Mouse (Mus musculus) gastrocnemius, postnatal 14 days (tissue): ENCODE measurements around the gene Slc25a51. TPM values are rescaled to one million over a fixed set of nuclear protein-coding genes. Genes with fewer than 3 reads are reported as not detected.

Source experiments
- DNase-seq: peaks from one replicate; pipeline ENCODE4 v3.0.0; 2021; ENCODE audit warnings: mixed read lengths
- intact Hi-C: fragments of 180-260 bp; cut with DNase I; formaldehyde crosslinking; loops from one replicate; pipeline ENCODE4 v1.15.1; 2025; ENCODE audit warnings: low total_unique reads
- total RNA-seq, 2 experiments: library from RNA; stranded (reverse); gene quantifications; 2 replicates each; pipeline ENCODE4 v1.2.3; 2021

Gene Slc25a51
- total RNA-seq, 2 experiments from 2014 or later, result 63.3 to 65.6 TPM

DNA sequence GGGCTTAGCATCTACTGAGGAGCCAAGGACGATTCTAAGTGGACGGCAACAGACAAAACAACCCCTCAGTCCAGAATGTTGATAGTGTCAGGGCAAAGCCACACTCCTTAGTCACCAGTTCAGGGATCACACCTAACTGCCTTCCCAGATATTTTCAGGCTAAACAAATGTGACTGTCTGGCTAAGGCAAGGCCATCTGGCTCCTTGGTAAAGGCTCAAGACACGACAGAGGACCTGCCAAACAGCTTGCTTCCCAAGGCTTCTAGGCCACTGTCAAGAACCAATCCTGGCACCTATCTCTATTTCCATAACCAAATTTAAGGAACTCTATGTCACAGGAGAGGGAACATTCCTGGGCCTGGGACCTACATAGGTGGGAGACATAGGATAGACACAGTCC is 22.8 kb upstream of the Slc25a51 start:
- no peak for DNase-seq
- intact Hi-C loops, result no loop called here

DNA sequence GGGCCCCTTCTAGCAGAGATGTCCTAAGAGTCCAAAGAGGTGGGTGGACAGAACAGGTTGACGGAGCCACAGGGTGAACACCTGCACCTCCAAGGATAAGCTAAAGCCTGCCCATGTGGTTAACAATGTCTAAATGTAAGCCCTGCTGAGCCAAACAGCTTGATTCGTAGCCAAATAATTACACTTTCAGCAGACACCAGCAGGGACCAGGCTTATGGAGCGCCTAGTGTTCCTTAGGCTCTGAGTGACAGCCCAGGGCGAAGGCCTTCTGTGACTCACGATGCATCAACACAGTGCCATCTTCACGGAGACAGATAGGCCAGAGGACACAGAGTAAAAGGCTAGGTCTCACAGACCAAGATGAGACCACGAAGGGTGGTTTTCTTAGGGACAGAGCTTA is 20.9 kb upstream of the Slc25a51 start:
- intact Hi-C loops, result no loop called here
- DNase-seq, result no peak

DNA sequence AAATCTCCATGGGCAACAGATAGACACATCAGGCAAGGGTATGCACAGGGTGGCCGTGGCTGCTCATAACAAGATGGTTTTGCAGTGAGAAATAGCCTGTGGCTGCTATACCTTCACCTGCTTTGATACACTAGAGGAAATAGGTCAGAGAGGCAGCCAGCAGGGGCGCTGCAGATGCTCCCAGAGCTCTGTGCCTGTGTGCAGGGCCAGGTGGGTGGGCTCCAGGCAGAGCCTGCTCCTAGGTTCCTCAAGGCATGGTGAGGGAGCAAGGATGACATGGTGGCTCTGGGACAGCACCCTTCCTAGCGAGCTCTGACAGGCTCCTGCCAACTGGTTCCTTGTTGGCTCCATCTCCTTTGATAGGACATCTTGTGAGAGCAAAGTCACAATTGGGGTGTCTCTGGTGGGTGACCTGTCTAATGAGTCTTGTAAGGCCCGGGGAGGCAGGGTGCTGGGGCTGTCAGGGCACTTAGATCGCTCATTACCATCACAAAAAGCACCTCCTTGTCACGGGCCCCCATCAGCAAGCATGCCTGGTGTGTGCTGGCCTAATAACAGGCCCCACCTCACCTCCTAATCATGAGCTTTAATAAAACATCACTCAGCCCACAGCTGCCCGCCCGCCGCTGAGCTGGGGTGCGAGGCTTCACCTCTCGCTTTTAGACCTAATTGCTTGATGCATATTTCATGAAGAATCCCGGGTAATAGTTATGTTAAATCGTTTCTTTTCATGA is 18.3 kb upstream of the Slc25a51 start:
- no peak for DNase-seq
- intact Hi-C loops, result no loop called here

DNA sequence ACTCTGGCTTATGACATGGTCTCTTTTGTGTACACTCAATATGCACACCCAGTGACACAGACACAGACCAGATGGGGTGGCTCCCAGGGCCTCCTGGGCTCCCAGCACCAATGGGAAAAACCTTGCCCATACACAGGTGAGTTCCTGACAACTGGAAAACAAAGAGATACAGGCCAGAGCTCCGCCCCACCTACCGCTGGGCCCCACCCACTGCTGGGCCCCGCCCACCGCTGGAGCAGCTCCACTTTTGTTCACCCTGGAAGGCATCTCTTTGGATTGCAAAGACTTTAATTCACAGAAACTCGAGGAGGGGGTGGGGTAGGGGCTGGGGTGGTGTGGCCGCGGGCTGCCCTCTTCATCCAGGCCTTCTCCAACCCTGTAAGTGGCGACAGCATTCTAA is 14.8 kb upstream of the Slc25a51 start:
- intact Hi-C loops, result loop anchor here (5.0 kb wide), 1 partner anchor 344 kb away; no protein-coding TSS in a partner anchor
- no peak for DNase-seq

DNA sequence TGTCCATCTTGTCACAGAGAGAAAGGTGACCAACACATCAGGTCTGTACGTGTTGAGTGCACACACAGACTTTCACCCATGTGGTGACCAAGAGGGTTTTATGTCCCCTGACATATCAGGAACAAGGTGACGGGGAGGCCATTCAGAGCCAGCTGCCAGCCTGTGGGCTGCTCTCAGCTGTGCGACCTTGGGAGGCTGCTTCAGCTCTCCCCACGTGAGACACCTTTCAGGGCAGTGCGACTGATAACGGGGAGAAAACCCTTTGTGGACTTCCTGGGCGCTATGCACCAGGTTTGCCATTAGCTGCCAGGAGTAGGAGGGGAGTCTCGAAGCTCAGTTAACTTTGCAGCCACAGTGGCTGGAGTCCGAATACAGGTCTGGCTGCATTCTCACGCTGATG is 14.1 kb upstream of the Slc25a51 start:
- intact Hi-C loops, result loop anchor here (5.0 kb wide), 1 partner anchor 345 kb away; no protein-coding TSS in a partner anchor
- no peak for DNase-seq

DNA sequence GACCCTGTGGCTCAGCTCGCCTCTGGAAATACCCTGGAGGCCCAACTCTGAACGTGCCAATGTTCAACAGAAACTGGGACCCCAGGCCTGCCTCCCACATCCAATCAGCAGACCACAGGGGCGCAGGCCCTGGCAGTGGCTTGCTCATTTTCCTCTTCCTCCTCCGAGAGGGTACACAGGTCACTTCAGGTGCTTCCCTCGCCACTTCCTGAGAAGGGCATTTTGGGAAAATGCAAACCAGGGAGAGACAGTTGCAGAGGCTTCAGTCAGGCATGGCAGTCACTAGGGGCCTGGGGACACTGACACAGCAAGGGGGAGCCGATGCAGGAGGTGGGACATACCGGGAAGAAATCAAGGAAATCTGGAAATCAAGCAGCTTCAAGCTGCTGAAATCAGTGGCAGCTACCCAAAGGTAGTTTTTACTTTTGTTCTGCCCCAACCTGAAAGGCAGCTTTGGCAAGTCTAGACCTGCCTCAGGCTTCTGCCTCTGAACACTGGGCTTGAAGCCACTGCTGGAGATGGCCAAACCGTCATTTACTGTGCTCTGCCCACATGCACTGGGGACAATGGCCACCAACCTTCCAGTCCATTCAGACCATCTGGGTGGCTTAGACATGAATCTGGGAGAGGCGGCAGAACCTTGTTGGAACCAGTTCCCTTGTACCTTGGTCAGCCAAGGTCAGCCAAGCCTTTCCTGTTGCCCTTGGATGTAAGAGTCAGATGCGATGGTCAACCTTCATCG is 13.1 kb upstream of the Slc25a51 start:
- DNase-seq, result no peak
- intact Hi-C loops, result loop anchor here (5.0 kb wide), 1 partner anchor 346 kb away; no protein-coding TSS in a partner anchor

DNA sequence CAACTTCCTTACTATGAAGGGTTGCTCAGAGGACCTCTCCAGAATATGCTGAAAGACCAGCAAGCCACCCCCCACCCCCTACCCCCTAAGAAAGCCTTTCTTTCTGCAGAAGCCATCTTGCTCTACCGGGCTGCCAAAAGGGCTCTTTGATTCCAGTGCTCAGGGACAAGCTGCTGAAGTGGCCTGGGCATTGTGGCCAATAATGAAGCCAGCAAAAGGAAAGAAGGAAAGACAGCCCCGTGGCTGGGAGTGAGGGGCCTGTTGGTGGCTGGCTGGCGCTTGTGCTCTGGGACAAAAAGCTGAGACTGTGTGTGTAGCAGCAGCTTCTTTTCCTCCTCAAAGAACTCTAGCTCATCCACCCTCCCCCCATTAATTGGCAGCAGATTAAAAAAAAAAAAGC is 12.2 kb upstream of the Slc25a51 start:
- intact Hi-C loops, result loop anchor here (5.0 kb wide), 1 partner anchor 347 kb away; no protein-coding TSS in a partner anchor
- no peak for DNase-seq

DNA sequence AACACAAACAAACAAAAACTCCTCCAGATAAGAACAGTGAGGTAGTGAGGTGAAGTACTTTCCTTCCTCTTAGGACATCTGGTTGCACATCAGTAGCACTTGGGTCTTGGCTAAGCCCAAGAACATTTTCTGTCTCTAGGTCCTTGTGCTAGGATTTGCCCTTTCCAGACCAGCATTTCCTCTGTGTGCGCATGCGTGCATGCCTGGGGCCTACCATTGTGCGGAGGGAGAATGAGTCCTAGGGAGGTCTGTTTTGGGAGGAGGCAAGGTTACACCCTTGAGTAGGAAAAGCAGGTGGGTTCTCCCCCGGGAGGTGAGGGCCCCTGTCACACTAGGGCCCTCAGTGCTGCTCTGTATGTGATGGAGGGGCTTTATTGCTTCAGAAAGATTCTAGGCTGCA is 10.5 kb upstream of the Slc25a51 start:
- DNase-seq, result no peak
- intact Hi-C loops, result loop anchor here (5.0 kb wide), 3 partner anchors 113 to 438 kb away; partner anchors contain the start of gene Shb

DNA sequence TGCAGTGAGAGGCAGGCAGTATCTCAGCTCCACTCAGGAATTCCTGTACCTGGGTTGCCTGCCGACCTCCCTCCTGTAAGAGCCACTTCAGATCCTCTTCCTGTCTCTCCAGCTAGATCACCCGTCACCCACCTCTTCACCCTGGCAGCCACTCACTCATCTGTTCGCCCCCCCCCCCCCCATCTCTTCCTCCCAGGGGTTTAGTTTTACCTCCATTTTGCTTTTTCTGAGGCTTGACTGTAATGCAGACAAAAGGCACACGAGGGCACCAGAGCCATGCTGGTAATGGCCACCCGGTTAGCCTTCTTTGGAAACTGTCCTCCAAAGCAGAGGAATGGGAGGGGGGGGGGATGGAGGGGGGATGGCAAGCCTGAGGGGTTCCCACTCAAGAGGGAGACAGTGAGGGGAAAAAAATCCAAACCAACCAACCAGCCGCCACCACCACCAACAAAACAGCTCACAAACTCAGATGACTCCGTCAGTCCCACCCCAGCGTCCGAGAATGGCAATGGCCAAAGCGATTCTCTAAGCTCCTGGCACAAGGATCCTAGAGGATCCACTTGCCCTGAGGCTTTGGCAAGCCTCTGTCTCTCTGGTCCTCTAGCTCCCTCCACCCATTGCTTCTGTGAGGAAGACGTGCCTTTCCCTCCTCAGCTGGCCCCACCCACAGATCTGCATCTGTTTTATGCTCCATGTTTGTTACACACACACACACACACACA is 9.8 kb upstream of the Slc25a51 start:
- intact Hi-C loops, result loop anchor here (5.0 kb wide), 3 partner anchors 114 to 439 kb away; partner anchors contain the start of gene Shb
- peak; percentile 45 for DNase-seq

DNA sequence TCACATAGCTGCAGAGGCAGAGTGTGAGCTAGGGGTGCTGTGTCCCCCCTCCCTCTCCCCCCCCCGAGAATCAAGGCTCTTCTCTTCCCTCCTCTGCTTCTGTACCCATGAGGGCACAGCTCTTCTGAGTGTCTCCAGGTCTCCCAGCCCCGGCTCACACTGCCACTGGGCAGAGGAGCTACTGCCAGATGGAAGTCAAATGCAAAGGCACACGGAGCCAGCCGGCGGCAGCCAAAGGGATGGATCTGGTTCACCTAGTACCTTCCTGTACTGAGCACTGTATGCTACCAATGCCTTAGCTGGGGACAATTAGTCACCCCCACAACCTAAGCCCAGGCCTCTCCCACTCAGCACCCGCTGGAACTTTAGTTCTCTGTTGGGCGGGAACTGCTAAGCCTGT is 7.7 kb upstream of the Slc25a51 start:
- DNase-seq, result no peak
- intact Hi-C loops, result loop anchor here (5.0 kb wide), 3 partner anchors 116 to 441 kb away; partner anchors contain the start of gene Shb

DNA sequence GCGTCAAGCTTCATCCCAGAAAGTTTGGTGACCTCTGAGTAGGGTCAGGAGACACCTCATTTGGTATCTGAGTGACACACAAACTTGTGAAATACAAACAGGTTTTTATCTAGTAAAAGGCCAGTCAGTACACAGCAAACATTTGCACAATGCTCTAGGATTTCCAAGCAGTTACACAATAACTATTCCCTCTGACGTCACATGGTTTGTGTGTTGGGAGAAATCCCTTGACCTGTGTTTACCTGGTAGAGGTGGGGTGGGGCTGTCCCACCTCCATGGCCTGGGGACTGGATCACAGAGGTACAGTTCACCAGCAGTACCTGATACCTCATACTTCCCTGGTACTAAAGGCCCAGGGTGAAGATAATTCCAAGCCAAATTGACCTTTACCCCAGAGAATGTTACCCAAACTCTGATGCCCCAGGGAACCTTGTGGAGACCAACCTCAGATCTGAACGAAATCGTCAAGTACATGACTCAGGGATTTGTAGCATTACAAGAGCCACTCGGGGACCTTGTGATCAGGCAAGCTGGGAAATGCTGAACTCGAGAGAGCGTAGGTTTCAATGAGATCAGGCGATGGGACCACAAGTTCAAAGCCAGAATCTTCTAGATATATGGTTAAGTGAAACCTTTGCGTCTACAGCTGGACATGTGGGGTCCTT is 5.2 kb upstream of the Slc25a51 start:
- intact Hi-C loops, result no loop called here
- DNase-seq, result no peak

DNA sequence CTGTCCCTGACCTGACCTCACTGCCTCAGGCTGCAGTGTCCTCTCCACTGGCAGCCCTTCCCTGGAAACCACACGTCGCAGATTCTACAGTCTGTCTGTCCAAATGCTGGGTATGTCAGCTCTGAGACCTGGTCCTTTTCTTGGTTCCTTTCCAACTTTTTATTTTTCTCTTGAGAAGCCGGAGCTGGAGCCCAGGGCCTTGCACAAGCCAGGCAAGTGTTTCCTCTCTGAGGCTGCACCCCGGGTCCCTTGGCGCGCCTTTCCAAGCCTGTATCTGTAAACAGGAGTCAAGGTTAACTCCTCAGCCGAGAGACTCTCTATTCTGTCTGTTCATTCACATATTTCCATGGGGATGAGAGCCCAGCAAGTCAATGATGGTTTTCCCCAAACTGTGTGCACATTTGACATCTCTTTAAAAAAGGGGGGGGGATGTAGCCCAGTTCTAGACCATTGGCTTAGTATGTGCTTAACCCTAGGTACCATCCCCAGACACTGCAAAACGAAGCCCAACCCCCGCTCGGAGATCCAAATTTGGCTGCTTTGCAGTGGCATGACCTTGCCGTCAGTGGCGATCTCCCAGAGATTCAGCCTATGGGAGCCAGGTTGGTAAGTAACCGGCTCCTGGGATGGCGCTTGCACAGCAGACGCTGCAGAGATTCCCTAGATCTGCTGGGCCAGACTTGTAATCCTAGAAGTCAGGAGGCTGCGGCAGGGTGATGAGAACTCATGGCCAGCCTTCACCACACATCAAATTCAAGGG is 4.0 kb upstream of the Slc25a51 start:
- intact Hi-C loops, result no loop called here

DNA sequence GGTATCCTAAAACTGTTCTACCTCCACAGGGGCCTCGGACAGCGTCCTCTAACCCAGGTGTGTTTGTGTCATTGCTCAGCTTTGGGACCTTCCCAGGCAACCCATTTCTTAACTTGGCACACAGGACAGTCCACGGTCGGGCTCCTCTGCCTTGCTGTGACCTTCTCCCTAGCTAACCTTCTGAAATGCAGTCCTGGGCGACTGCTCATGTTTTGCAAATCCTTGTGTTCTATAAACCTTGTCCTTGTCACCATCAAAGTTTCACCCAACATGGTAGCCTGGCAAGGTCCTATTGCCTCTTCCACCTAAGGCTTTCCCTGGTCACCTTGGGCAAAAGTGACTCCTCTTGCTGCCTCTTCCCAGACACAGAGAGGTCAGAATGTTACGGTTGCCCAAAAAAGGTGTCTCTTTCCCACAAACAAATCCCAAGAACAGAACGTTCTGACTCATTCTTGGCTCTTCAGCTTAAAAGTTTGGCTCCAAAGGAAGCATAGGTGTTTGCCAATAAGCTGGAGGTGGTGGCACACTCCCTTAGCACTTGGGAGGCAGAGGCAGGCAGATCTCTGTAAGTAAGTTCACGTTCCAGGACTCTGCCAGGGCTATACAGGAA is 2.7 kb upstream of the Slc25a51 start:
- no peak for DNase-seq
- intact Hi-C loops, result no loop called here

More for the DNA sequence above, 4.0 kb upstream of the Slc25a51 start:
- DNase-seq, result no peak

DNA sequence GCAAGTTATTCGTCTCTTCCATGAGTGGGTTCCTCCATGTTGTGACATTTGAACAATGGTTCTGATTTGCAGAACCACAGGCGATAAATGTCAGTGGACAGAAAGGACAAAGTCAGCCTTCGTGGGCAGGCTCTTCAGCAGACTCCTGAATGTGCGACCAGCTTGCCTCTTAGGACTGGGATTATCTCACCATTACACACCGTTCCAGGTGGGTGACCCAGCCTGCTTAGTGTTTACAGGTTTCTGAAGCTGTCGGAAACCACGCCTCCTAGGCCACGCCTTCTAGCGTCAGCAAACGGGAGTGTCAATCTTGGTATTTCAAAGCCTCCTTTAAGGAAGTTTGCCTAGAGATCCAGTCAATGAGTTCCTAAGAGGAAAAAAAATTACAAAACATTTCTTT is 704 bp upstream of the Slc25a51 start:
- peak; percentile 63 for DNase-seq
- intact Hi-C loops, result no loop called here

DNA sequence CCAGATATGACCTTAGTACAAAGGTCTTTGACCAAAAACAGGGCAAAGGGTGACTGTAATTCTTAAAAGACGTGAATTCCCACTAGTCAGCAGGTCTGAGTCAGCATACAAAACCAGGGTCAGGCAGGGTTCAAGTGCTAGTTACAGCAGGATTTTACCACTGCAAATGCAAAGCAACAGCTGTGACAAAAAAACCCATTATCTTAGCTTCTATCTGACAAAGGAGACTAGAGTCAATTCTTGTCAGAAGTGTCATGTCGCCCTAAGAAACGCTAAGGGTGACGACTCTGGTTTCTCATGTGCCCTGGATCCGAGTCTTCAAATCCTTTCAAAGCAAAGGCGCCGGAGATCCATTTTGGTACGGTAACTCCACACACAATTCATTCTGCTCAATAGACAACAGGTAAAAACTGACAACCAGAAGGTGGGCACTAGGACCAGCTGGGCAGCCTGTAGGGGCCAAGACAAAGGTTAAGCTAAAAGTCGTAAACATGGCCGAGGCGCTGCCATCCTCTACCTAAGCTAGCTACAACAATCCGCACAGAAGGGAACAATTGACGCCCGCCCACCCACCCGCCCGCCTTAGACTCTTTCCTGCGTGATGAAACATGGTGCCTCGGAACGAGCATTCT is 747 bp downstream of the Slc25a51 start:
- no peak for DNase-seq
- intact Hi-C loops, result no loop called here

DNA sequence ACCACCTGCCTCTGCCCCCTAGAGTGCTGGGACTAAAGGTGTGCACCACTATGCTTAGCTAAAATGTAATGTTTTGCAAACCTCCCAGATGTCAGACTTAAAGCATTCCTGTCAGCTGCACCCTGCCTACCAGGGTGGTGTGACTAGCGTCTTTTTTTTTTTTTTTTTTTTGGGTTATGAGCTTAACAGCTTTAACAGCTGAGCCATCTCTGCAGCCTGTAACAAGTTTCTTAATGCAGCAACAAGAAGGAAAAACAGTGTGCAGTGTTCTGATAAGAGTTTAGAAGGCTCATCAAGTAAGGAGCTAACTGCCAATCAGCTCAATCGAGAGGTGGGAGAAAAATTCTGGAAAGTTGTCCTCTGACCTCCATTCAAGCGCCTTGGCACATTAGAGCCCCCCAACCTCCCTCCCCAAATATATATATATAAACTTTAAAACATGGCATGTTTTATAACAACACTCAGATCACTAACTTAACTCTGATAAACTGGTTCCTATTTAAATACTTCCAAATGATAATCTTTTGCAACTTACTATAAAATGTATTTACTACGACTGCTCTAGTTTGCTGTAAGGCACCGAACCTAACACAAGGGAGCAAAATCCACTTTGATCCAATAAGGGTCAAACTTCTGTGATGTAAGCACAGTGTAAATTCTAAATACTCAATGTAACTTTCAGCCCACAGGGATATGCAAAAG is 1.4 kb downstream of the Slc25a51 start:
- no peak for DNase-seq
- intact Hi-C loops, result no loop called here

DNA sequence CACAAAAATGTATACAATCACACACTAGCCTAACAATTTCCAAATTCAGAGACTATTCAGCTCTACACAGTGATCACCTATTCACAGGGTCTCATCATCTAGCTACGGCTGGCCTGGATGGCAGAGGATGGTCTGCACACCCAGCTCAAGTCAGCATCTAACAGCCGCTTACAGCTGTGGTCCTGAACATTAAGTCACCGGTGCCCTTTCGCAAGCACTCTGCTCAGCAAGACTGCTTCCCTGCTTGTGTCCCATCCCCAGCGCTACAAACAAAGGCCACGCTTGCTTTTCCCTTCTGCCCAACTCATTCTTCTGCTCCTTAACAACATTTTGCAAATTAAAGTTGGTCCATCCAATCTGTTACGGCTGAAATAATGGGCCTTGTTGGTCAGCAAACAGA is 2.2 kb downstream of the Slc25a51 start:
- intact Hi-C loops, result no loop called here
- no peak for DNase-seq
